Mouse (Mus musculus) adrenal gland, postnatal 10 days (tissue): Measurements from ENCODE around the gene Olfr73. TPM values are rescaled to one million over a fixed set of nuclear protein-coding genes. Genes with fewer than 3 reads are reported as not detected.
"Not testable (repeated sequence)": the region's sequence is repeated elsewhere in the genome, so short reads cannot be mapped to it uniquely, and the experiment has no call there.

Source experiments
- DNase-seq: peaks from one replicate; pipeline ENCODE4 v3.0.0; 2021; ENCODE audit warnings: mixed read lengths
- long read RNA-seq, 2 experiments: library from polyadenylated mRNA; stranded (forward); transcript quantifications; one replicate each; pipeline ENCODE4 v2.0.0; 2021
- total RNA-seq, 2 experiments: library from RNA; stranded (reverse); gene quantifications; 2 replicates each; pipeline ENCODE4 v1.2.3; 2021

Gene Olfr73
- total RNA-seq, result not detected
- long read RNA-seq, experiment 1, result 0 reads
- long read RNA-seq, experiment 2, result 0 reads

DNA sequence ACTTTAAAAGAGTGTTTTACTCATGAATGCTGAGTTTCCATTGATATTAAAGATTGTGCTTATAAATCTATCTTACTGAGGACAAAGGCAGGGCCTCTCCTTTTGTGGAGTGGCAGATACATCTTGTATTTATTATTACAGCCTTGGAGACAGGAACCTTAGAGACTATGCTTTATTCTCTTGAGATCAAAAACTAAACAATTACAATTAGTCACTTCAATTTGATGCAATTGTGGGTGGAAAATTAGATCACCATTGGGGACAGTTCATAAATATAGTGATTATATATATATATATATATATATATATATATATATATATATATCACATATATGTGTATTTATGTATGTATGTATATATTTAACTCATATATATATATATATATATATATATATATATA, at the start of gene Olfr73:
Gene Olfr73 (minus strand): TSS at position 101 of the 400 bp plus-strand sequence.
- no peak for DNase-seq

- no peak for DNase-seq
These were observed 34.2 kb upstream of the Olfr73 start, which contains the start of gene Olfr1163 for GRCm38 (mm10) chr2:88071730-88072129. Gene Olfr1163, minus strand, starts transcription at chr2:88071830.

- DNase-seq, result no peak
These were observed 26.1 kb upstream of the Olfr73 start for GRCm38 (mm10) chr2:88063587-88063986.

DNA sequence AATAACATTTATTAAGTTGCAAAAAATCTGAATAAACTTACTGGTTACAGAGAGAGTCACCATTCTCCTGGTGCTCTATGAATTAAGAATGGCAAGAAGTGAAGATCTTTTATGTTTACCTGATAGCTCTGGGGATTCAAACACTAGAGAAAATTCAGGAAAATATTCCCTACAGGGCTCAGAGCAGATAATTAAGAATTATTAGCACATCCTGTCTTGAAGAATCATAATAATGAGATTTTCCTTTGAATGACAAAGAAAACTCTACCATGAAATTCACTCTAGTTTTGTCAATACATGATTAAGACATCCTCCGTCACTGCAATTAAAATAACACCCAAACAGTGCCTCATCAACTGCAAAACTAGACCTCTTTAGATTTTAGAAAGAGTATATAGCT, 13.5 kb upstream of the Olfr73 start, which contains the start of gene Olfr1162:
Gene Olfr1162 (minus strand): TSS at position 101 of the 400 bp plus-strand sequence.
- DNase-seq, result no peak

GRCm38 (mm10) chr2:88022474-88022873, 15.0 kb downstream of the Olfr73 start, which contains the start of gene Olfr1161:
Gene Olfr1161, plus strand, starts transcription at chr2:88022774.
- DNase-seq, result not testable (repeated sequence)

DNA sequence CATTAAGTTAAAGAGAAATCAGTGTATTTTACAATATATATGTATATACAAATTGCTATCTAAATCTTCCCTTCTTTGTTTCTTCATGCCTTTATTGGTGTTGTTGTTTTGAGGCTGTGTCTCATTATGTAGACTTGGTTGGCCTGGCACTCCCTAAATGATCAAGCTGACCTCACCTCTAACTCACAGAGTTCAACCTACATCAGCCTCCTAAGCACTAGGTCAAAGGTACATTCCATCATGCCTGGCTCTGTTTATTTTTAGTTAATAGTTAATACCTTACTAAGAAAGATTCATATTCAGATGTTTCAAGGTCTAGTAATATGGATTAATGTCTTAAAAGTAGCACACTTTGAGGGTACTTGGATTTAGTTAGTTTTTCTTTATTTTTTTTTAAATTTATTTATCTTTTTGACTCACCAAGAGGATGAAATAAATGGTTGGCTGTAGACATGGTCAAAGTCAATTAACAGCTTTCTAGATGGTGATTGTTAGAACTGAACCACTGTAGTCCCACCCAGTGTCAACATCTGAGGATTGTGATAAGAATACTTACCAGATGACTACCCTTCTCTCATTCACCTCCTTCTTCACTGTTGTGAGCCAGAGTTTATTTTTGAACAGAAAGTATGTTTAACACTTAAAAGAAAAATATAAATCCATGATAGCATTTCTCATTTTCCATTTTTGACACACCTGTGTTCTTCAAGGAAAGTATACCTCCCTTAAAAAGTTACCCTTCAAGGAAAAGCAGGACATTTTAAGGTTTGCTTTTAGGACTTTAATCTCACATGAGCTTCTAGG, 29.8 kb downstream of the Olfr73 start, which contains the start of gene Olfr1160:
Gene Olfr1160 (minus strand): TSS at position 754 of the 804 bp plus-strand sequence.
- DNase-seq, result no peak

DNA sequence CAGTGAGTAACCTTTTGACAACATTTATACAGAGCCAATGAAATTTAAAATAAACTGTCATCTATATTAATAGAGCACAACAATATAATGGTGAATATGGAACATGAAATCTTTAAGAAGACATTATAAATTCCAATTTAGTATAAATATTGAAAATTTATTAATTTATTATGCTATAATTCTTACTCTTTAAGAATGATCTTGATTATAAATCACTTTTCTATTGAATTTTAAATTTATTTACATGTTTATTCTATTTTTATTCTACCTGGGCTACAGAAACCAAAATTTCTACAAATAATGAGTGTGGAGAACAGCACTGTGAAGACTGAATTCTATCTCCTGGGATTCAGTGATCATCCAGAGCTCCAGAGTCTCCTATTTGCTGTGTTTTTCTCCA, 47.7 kb downstream of the Olfr73 start, which contains the start of gene Olfr1158:
Gene Olfr1158 (plus strand): TSS at position 301 of the 400 bp plus-strand sequence.
- no peak for DNase-seq

Other genes starting within 250 kb of the Olfr73 start
- gene Olfr1143, start 237.1 kb downstream of the Olfr73 start, total RNA-seq, result not detected
- not detected for gene Olfr1145, start 227.9 kb downstream of the Olfr73 start, total RNA-seq
- not detected for gene Olfr1148, start 207.2 kb downstream of the Olfr73 start, total RNA-seq
- not detected for gene Olfr1150-ps1, start 193.7 kb downstream of the Olfr73 start, total RNA-seq
- gene Olfr1151, start 181.8 kb downstream of the Olfr73 start, total RNA-seq, result not detected
- not detected for gene Olfr1152, start 171.2 kb downstream of the Olfr73 start, total RNA-seq
- not detected for gene Olfr1153, start 142.7 kb downstream of the Olfr73 start, total RNA-seq
- gene Olfr1154, start 132.5 kb downstream of the Olfr73 start, total RNA-seq, result not detected
- not detected for gene Olfr1155, start 92.6 kb downstream of the Olfr73 start, total RNA-seq
- gene Olfr1156, start 84.6 kb downstream of the Olfr73 start, total RNA-seq, result not detected
- gene Olfr1157, start 69.4 kb downstream of the Olfr73 start, total RNA-seq, result not detected
- gene Olfr74, start 63.0 kb downstream of the Olfr73 start, total RNA-seq, result not detected
- gene Olfr1158, start 47.6 kb downstream of the Olfr73 start, total RNA-seq, result not detected
- gene Olfr1160, start 29.4 kb downstream of the Olfr73 start, total RNA-seq, result not detected
- not detected for gene Olfr1161, start 14.9 kb downstream of the Olfr73 start, total RNA-seq
- gene Olfr1162, start 13.4 kb upstream of the Olfr73 start, total RNA-seq, result not detected
- not detected for gene Olfr1163, start 34.1 kb upstream of the Olfr73 start, total RNA-seq
- gene Olfr1164, start 56.3 kb upstream of the Olfr73 start, total RNA-seq, result not detected
- gene Olfr1166, start 90.6 kb upstream of the Olfr73 start, total RNA-seq, result not detected
- not detected for gene Olfr1167, start 117.5 kb upstream of the Olfr73 start, total RNA-seq
- not detected for gene Olfr1168, start 144.2 kb upstream of the Olfr73 start, total RNA-seq
- not detected for gene Olfr1170, start 190.6 kb upstream of the Olfr73 start, total RNA-seq
- gene Olfr1173, start 242.2 kb upstream of the Olfr73 start, total RNA-seq, result not detected